Mouse (Mus musculus): ENCODE results near the gene Eid2b.
A peak's percentile ranks its signal among the peaks of the same experiment; 100 is the strongest.

- TF ChIP-seq POLR2A (IDR thresholded peaks at IDR 0.05; ENCODE audit: insufficient read depth, low read depth, low read length) (no peak), CTCF (IDR thresholded peaks at IDR 0.05; ENCODE audit: insufficient read depth, low read depth, low read length) (peak; percentile 35; the same call in 1 of the 2 replicates)
Measured at GRCm38 (mm10) chr7:28301616-28302433, 24.3 kb downstream of the Eid2b start, which contains the start of gene Dll3.
